Comparison of ENCODE assay signal across 8 mouse cellular contexts in the genomic region with DNA sequence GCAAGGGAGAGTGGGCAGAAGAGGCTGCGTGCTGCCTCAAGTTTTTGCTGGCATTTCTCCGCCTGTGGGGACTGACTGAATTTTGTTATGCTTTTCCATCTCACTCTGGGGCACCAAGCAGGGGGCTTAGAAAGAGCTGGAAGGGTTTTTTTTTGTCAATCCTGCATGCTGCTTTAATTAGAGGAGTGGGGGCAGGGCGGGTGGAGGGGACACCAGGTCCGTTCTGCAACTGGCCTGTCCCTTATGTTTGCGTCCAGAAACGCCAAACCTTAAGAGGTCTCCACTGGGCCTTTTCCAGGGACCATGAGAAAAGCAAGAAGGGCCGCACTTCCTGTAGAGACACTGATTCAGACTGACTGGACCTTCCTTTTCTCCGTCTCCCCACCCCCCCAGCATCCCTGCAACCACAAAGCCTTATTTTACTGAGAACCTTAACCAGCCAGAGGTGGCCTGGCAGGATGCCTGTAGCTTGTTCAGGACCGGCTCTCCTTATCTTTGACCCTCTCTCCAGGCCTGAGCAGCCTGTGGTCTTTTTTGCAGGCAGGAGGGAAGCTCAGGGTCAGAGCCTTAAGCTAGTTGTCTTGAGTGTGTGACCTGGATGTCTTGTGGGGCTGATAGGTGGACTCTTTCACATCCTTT. TPM values are rescaled to one million over a fixed set of nuclear protein-coding genes. Genes with fewer than 3 reads are reported as not detected.
DNase-seq lines count a peak whose midpoint lies in the region; ATAC-seq and TF ChIP-seq lines count a peak whose summit lies in the region.

No protein-coding gene starts in this region.

- no peak for TF ChIP-seq EP300 in liver, postnatal 0 days (IDR thresholded peaks at IDR 0.05; ENCODE audit: low read depth)

- DNase-seq in kidney, adult 2 months = peak; percentile 21
- DNase-seq in kidney, adult 11 months = no peak
- peak; percentile 62 for DNase-seq in embryonic facial prominence, embryonic 10.5 days (ENCODE audit: low spot score)
- no peak for DNase-seq in hindbrain, embryonic 10.5 days (ENCODE audit: low spot score)
- peak; percentile 38 for DNase-seq in liver, postnatal 0 days
- no peak for DNase-seq in thymus, adult 18-20 months
- no peak for DNase-seq in right cerebral cortex, postnatal 36 days (ENCODE audit: low spot score in 2 of 2)
- DNase-seq in B cell, adult 2 months = no peak

- no peak for ATAC-seq in liver, postnatal 0 days

- no peak for TF ChIP-seq POLR2A in kidney, adult 2 months (IDR thresholded peaks at IDR 0.05; ENCODE audit: low read depth, low read length)

- peaks cover 2% of the 10 kb centered on the region for H3K36me3 ChIP-seq in kidney, adult 2 months (ENCODE audit: control insufficient read depth, insufficient read depth, low read length)
- peaks cover 57% of the 10 kb centered on the region for H3K36me3 ChIP-seq in embryonic facial prominence, embryonic 10.5 days (replicated peaks)
- H3K36me3 ChIP-seq in hindbrain, embryonic 10.5 days = peaks cover 57% of the 10 kb centered on the region
- peaks cover 41% of the 10 kb centered on the region for H3K36me3 ChIP-seq in liver, postnatal 0 days (replicated peaks; ENCODE audit: insufficient read depth, low read length)

- no peak for TF ChIP-seq CTCF in kidney, adult 2 months (conservative IDR thresholded peaks at IDR 0.05; ENCODE audit: insufficient read depth, insufficient read length, low read depth, low read length)
- TF ChIP-seq CTCF in liver, postnatal 0 days (IDR thresholded peaks at IDR 0.05; ENCODE audit: low read depth) = no peak

- H3K4me1 ChIP-seq in kidney, adult 2 months (ENCODE audit: control insufficient read depth, insufficient read depth, low read length) = peaks cover 15% of the 10 kb centered on the region
- H3K4me1 ChIP-seq in embryonic facial prominence, embryonic 10.5 days = peaks cover 63% of the 10 kb centered on the region
- peaks cover 83% of the 10 kb centered on the region for H3K4me1 ChIP-seq in hindbrain, embryonic 10.5 days (replicated peaks)
- peaks cover 33% of the 10 kb centered on the region for H3K4me1 ChIP-seq in liver, postnatal 0 days (ENCODE audit: insufficient read depth)

- H3K4me3 ChIP-seq in kidney, adult 2 months (ENCODE audit: insufficient read depth, low read depth, low read length) = no peak overlapping the region
- peak overlapping the region; percentile 100 for H3K4me3 ChIP-seq in embryonic facial prominence, embryonic 10.5 days
- peak overlapping the region; percentile 100 for H3K4me3 ChIP-seq in hindbrain, embryonic 10.5 days
- 0 out of 2 replicates have a peak overlapping the region, but pooled peaks have one; percentile 92 for H3K4me3 ChIP-seq in liver, postnatal 0 days (ENCODE audit: low read depth, low read length)

- no peaks in the 10 kb centered on the region for H3K27me3 ChIP-seq in kidney, adult 2 months (replicated peaks; ENCODE audit: control insufficient read depth, insufficient read depth, low read length)
- no peaks in the 10 kb centered on the region for H3K27me3 ChIP-seq in embryonic facial prominence, embryonic 10.5 days (replicated peaks; ENCODE audit: low read depth, poor library complexity, severe bottlenecking)
- no peaks in the 10 kb centered on the region for H3K27me3 ChIP-seq in hindbrain, embryonic 10.5 days (ENCODE audit: insufficient read depth, poor library complexity, severe bottlenecking)
- H3K27me3 ChIP-seq in liver, postnatal 0 days (ENCODE audit: insufficient read depth, low read length) = no peaks in the 10 kb centered on the region

- peak overlapping the region; percentile 21; the same call in 1 of the 2 replicates for H3K9ac ChIP-seq in liver, postnatal 0 days (replicated peaks)

- H3K27ac ChIP-seq in kidney, adult 2 months (ENCODE audit: insufficient read depth, low read depth, low read length) = no peak overlapping the region
- peak overlapping the region; percentile 99 for H3K27ac ChIP-seq in embryonic facial prominence, embryonic 10.5 days (replicated peaks)
- H3K27ac ChIP-seq in hindbrain, embryonic 10.5 days = peak overlapping the region; percentile 100
- no peak overlapping the region for H3K27ac ChIP-seq in liver, postnatal 0 days (ENCODE audit: low read depth)

- peak overlapping the region; percentile 100 for H3K4me2 ChIP-seq in liver, postnatal 0 days (ENCODE audit: low read depth, low read length)

- 75% methylated on average over 9 of the region's 9 CpGs for WGBS in kidney, adult 2 months
- WGBS in embryonic facial prominence, embryonic 10.5 days = 11% methylated on average over 9 of the region's 9 CpGs
- WGBS in hindbrain, embryonic 10.5 days = 20% methylated on average over 9 of the region's 9 CpGs
- 70% methylated on average over 9 of the region's 9 CpGs for WGBS in liver, postnatal 0 days (ENCODE audit: insufficient replicate concordance)

- no peaks in the 10 kb centered on the region for H3K9me3 ChIP-seq in embryonic facial prominence, embryonic 10.5 days
- no peaks in the 10 kb centered on the region for H3K9me3 ChIP-seq in hindbrain, embryonic 10.5 days
- no peaks in the 10 kb centered on the region for H3K9me3 ChIP-seq in liver, postnatal 0 days (ENCODE audit: low read length)

RNA-seq across cellular contexts. Expression of a gene that starts 3.0 kb away (rescaled TPM):
- 44.6 and 48.6 TPM in 2 replicates for polyA plus RNA-seq in kidney, adult 2 months (2012; rRNA removed)
- 147 TPM in 2 replicates for polyA plus RNA-seq in embryonic facial prominence, embryonic 10.5 days (2016; fragmentation: Nextera tagmentation; extraction: Ambion mirVana)
- polyA plus RNA-seq in hindbrain, embryonic 10.5 days (2016; fragmentation: Nextera tagmentation; extraction: Ambion mirVana) = 140 and 180 TPM in 2 replicates
- 22.8 and 26.8 TPM in 2 replicates for polyA plus RNA-seq in liver, postnatal 0 days (2015; fragmentation: Nextera tagmentation; extraction: Ambion mirVana)

Comparison
In these comparisons a context has a peak if more than half of its experiments do, and no peak if none do; other contexts are left out.
1. DNase-seq: peak in kidney, adult 2 months (single experiment), embryonic facial prominence, embryonic 10.5 days (single experiment) and liver, postnatal 0 days (single experiment); none in kidney, adult 11 months (single experiment), hindbrain, embryonic 10.5 days (single experiment), thymus, adult 18-20 months (0 of 2), right cerebral cortex, postnatal 36 days (0 of 2) and B cell, adult 2 months (0 of 2).
2. H3K27ac ChIP-seq: peak in embryonic facial prominence, embryonic 10.5 days (single experiment) and hindbrain, embryonic 10.5 days (single experiment); none in kidney, adult 2 months (single experiment) and liver, postnatal 0 days (single experiment).